Mouse (Mus musculus): Measurements from ENCODE around the gene Kcmf1. TPM values are rescaled to one million over a fixed set of nuclear protein-coding genes. Genes with fewer than 3 reads are reported as not detected.

Gene Kcmf1
- polyA plus RNA-seq, 1 experiment, result 517 TPM

- Histone ChIP-seq H3K27ac (ENCODE audit: control insufficient read depth, insufficient read depth, low read depth, low read length) (no peak overlapping the region), H3K4me3 (ENCODE audit: control insufficient read depth, low read depth, low read length) (no peak overlapping the region)
- no peak for TF ChIP-seq POLR2A (IDR thresholded peaks at IDR 0.05; ENCODE audit: control insufficient read depth, low read depth, low read length)
- no peak for TF ChIP-seq CTCF (IDR thresholded peaks at IDR 0.05; ENCODE audit: control insufficient read depth, insufficient read depth, insufficient replicate concordance, low read depth, low read length)
These were observed 74.0 kb downstream of the Kcmf1 start for GRCm38 (mm10) chr6:72825762-72826161.

GRCm38 (mm10) chr6:72824971-72825737 lies 74.6 kb downstream of the Kcmf1 start:
- TF ChIP-seq CTCF (IDR thresholded peaks at IDR 0.05; ENCODE audit: control insufficient read depth, insufficient read depth, insufficient replicate concordance, low read depth, low read length) (no peak), POLR2A (IDR thresholded peaks at IDR 0.05; ENCODE audit: control insufficient read depth, low read depth, low read length) (no peak)
- peaks cover 4% of the 10 kb centered on the region for H3K4me1 ChIP-seq (ENCODE audit: control insufficient read depth, insufficient read depth, low read length)
- H3K36me3 ChIP-seq (ENCODE audit: control insufficient read depth, insufficient read depth, low read length), result no peaks in the 10 kb centered on the region
- no peaks in the 10 kb centered on the region for H3K27me3 ChIP-seq (ENCODE audit: control insufficient read depth, insufficient read depth, low read length)
- no peak overlapping the region for H3K27ac ChIP-seq (ENCODE audit: control insufficient read depth, insufficient read depth, low read depth, low read length)
- peak overlapping the region; percentile 69 for H3K4me3 ChIP-seq (ENCODE audit: control insufficient read depth, low read depth, low read length)

More at GRCm38 (mm10) chr6:72825762-72826161, 74.0 kb downstream of the Kcmf1 start:
- Histone ChIP-seq H3K4me1 (ENCODE audit: control insufficient read depth, insufficient read depth, low read length) (peaks cover 4% of the 10 kb centered on the region), H3K36me3 (ENCODE audit: control insufficient read depth, insufficient read depth, low read length) (no peaks in the 10 kb centered on the region), H3K27me3 (ENCODE audit: control insufficient read depth, insufficient read depth, low read length) (no peaks in the 10 kb centered on the region)

GRCm38 (mm10) chr6:72813456-72813855 lies 86.3 kb downstream of the Kcmf1 start:
- Histone ChIP-seq H3K36me3 (ENCODE audit: control insufficient read depth, insufficient read depth, low read length) (no peaks in the 10 kb centered on the region), H3K27ac (ENCODE audit: control insufficient read depth, insufficient read depth, low read depth, low read length) (no peak overlapping the region), H3K4me1 (ENCODE audit: control insufficient read depth, insufficient read depth, low read length) (no peaks in the 10 kb centered on the region), H3K4me3 (ENCODE audit: control insufficient read depth, low read depth, low read length) (no peak overlapping the region), H3K27me3 (ENCODE audit: control insufficient read depth, insufficient read depth, low read length) (no peaks in the 10 kb centered on the region)
- TF ChIP-seq POLR2A (IDR thresholded peaks at IDR 0.05; ENCODE audit: control insufficient read depth, low read depth, low read length) (no peak), CTCF (IDR thresholded peaks at IDR 0.05; ENCODE audit: control insufficient read depth, insufficient read depth, insufficient replicate concordance, low read depth, low read length) (no peak)

GRCm38 (mm10) chr6:72810248-72810647 lies 89.5 kb downstream of the Kcmf1 start:
- Histone ChIP-seq H3K27ac (ENCODE audit: control insufficient read depth, insufficient read depth, low read depth, low read length) (no peak overlapping the region), H3K36me3 (ENCODE audit: control insufficient read depth, insufficient read depth, low read length) (no peaks in the 10 kb centered on the region), H3K4me1 (ENCODE audit: control insufficient read depth, insufficient read depth, low read length) (no peaks in the 10 kb centered on the region), H3K4me3 (ENCODE audit: control insufficient read depth, low read depth, low read length) (no peak overlapping the region), H3K27me3 (ENCODE audit: control insufficient read depth, insufficient read depth, low read length) (no peaks in the 10 kb centered on the region)
- TF ChIP-seq CTCF (IDR thresholded peaks at IDR 0.05; ENCODE audit: control insufficient read depth, insufficient read depth, insufficient replicate concordance, low read depth, low read length), result no peak
- no peak for TF ChIP-seq POLR2A (IDR thresholded peaks at IDR 0.05; ENCODE audit: control insufficient read depth, low read depth, low read length)

GRCm38 (mm10) chr6:72809522-72810149 lies 90.1 kb downstream of the Kcmf1 start:
- no peak overlapping the region for H3K4me3 ChIP-seq (ENCODE audit: control insufficient read depth, low read depth, low read length)
- no peak overlapping the region for H3K27ac ChIP-seq (ENCODE audit: control insufficient read depth, insufficient read depth, low read depth, low read length)
- no peak for TF ChIP-seq POLR2A (IDR thresholded peaks at IDR 0.05; ENCODE audit: control insufficient read depth, low read depth, low read length)
- no peak for TF ChIP-seq CTCF (IDR thresholded peaks at IDR 0.05; ENCODE audit: control insufficient read depth, insufficient read depth, insufficient replicate concordance, low read depth, low read length)
- H3K4me1 ChIP-seq (ENCODE audit: control insufficient read depth, insufficient read depth, low read length), result no peaks in the 10 kb centered on the region
- no peaks in the 10 kb centered on the region for H3K36me3 ChIP-seq (ENCODE audit: control insufficient read depth, insufficient read depth, low read length)
- H3K27me3 ChIP-seq (ENCODE audit: control insufficient read depth, insufficient read depth, low read length), result no peaks in the 10 kb centered on the region

GRCm38 (mm10) chr6:72808342-72808741 lies 91.4 kb downstream of the Kcmf1 start:
- Histone ChIP-seq H3K27ac (ENCODE audit: control insufficient read depth, insufficient read depth, low read depth, low read length) (no peak overlapping the region), H3K4me3 (ENCODE audit: control insufficient read depth, low read depth, low read length) (no peak overlapping the region), H3K36me3 (ENCODE audit: control insufficient read depth, insufficient read depth, low read length) (no peaks in the 10 kb centered on the region), H3K4me1 (ENCODE audit: control insufficient read depth, insufficient read depth, low read length) (no peaks in the 10 kb centered on the region), H3K27me3 (ENCODE audit: control insufficient read depth, insufficient read depth, low read length) (no peaks in the 10 kb centered on the region)
- TF ChIP-seq CTCF (IDR thresholded peaks at IDR 0.05; ENCODE audit: control insufficient read depth, insufficient read depth, insufficient replicate concordance, low read depth, low read length), result no peak
- no peak for TF ChIP-seq POLR2A (IDR thresholded peaks at IDR 0.05; ENCODE audit: control insufficient read depth, low read depth, low read length)

- TF ChIP-seq POLR2A (IDR thresholded peaks at IDR 0.05; ENCODE audit: control insufficient read depth, low read depth, low read length) (no peak), CTCF (IDR thresholded peaks at IDR 0.05; ENCODE audit: control insufficient read depth, insufficient read depth, insufficient replicate concordance, low read depth, low read length) (no peak)
- Histone ChIP-seq H3K4me3 (ENCODE audit: control insufficient read depth, low read depth, low read length) (no peak overlapping the region), H3K27me3 (ENCODE audit: control insufficient read depth, insufficient read depth, low read length) (no peaks in the 10 kb centered on the region), H3K36me3 (ENCODE audit: control insufficient read depth, insufficient read depth, low read length) (no peaks in the 10 kb centered on the region), H3K27ac (ENCODE audit: control insufficient read depth, insufficient read depth, low read depth, low read length) (no peak overlapping the region), H3K4me1 (ENCODE audit: control insufficient read depth, insufficient read depth, low read length) (no peaks in the 10 kb centered on the region)
These were observed 96.1 kb downstream of the Kcmf1 start for GRCm38 (mm10) chr6:72803669-72804068.

Measured in testis, adult 2 months (tissue).